Mouse (Mus musculus) liver, embryonic 14.5 days (tissue): ENCODE results near the gene Hacd4. TPM values are rescaled to one million over a fixed set of nuclear protein-coding genes. Genes with fewer than 3 reads are reported as not detected.

Experiments
- ATAC-seq: fragments of 200-750 bp; cut with Nextera tagmentation; 2 replicates; pipeline ENCODE4 v1.8.0; 2017; ENCODE audit warnings: moderate number of reproducible peaks, mild to moderate bottlenecking, moderate library complexity; ENCODE audit not compliant: insufficient read depth
- DNase-seq, 3 experiments: peaks; one replicate each; pipeline ENCODE4 v3.0.0-alpha.2; 2012 to 2013; ENCODE audit warnings: low read depth in 3 of 3, low spot score in 3 of 3
- H3K27ac ChIP-seq: fragments of 300-500 bp; sonication (generic); 2 replicates; pipeline ENCODE4 v1.5.1; 2014; ENCODE audit warnings: moderate library complexity, mild to moderate bottlenecking, control low read depth, inconsistent platforms
- H3K27me3 ChIP-seq: fragments of 300-500 bp; sonication (generic); 2 replicates; pipeline ENCODE4 v1.6.1; 2014; ENCODE audit warnings: mild to moderate bottlenecking, low read length, moderate library complexity; ENCODE audit not compliant: control insufficient read depth, insufficient read depth
- H3K36me3 ChIP-seq: fragments of 300-500 bp; sonication (generic); replicated peaks from 2 replicates; pipeline ENCODE4 v1.6.1; 2014; ENCODE audit warnings: low read depth; ENCODE audit not compliant: control insufficient read depth, insufficient read depth
- H3K4me1 ChIP-seq, 2 experiments: fragments of 200-500 bp in 1 of 2; fragments of 300-500 bp in 1 of 2; sonication (generic) in 1 of 2; replicated peaks; 2 replicates each; pipeline ENCODE4 v1.6.1; 2012 to 2014; ENCODE audit warnings: antibody characterized with exemption in 1 of 2, inconsistent platforms in 1 of 2, low read length in 1 of 2; ENCODE audit not compliant: control insufficient read depth in 2 of 2, insufficient read depth in 2 of 2
- H3K4me2 ChIP-seq: fragments of 300-500 bp; sonication (generic); 2 replicates; pipeline ENCODE4 v1.6.1; 2014; ENCODE audit warnings: low read depth, mild to moderate bottlenecking, control low read depth, moderate library complexity
- H3K4me3 ChIP-seq, 2 experiments: fragments of 200-500 bp in 1 of 2; fragments of 300-500 bp in 1 of 2; sonication (generic) in 1 of 2; 2 replicates each; pipeline ENCODE4 v1.5.1; 2012 to 2014; ENCODE audit warnings: low read depth in 2 of 2, low read length in 2 of 2, mild to moderate bottlenecking in 2 of 2, control low read depth in 1 of 2, inconsistent platforms in 1 of 2, moderate library complexity in 1 of 2; ENCODE audit not compliant: insufficient read depth in 1 of 2
- H3K9ac ChIP-seq: fragments of 300-500 bp; sonication (generic); replicated peaks from 2 replicates; pipeline ENCODE4 v1.6.1; 2014; ENCODE audit warnings: mild to moderate bottlenecking, control low read depth, moderate library complexity
- H3K9me3 ChIP-seq: fragments of 300-500 bp; sonication (generic); 2 replicates; pipeline ENCODE4 v1.6.1; 2016; ENCODE audit warnings: low read length, mixed read lengths; ENCODE audit not compliant: control insufficient read depth
- CTCF ChIP-seq: IDR thresholded peaks from 2 replicates; pipeline ENCODE4 v1.5.1; 2016; ENCODE audit warnings: antibody characterized with exemption, low read depth, control low read depth
- EP300 ChIP-seq: IDR thresholded peaks from 2 replicates; pipeline ENCODE4 v1.6.1; 2016; ENCODE audit warnings: antibody characterized with exemption, low read depth
- WGBS: fragments of 180-500 bp; shearing (Covaris S2); extraction: QIAGEN DNeasy Blood & Tissue Kit; methylation state at CpG from one replicate; pipeline ENCODE4 v1.1.7; 2014; ENCODE audit not compliant: insufficient replicate concordance; 5-methylcytosine and 5-hydroxymethylcytosine counted together
- polyA plus RNA-seq, 2 experiments: library from polyadenylated mRNA; depleted of rRNA in 1 of 2; stranded (reverse) in 1 of 2; unstranded in 1 of 2; fragments of >200 nt; fragmentation: Nextera tagmentation in 1 of 2; extraction: Ambion mirVana in 1 of 2; gene quantifications; 2 replicates each; pipeline versions ENCODE4 v1.2.1 to v1.2.3; 2012 to 2014

The Hacd4 gene
- polyA plus RNA-seq, 2 experiments: 1.2 to 4.6 TPM

GRCm38 (mm10) chr4:88419378-88419777 lies 19.4 kb downstream of the Hacd4 start:
- Histone ChIP-seq H3K9ac (no peak overlapping the region), H3K4me3 (no peak overlapping the region), H3K27me3 (no peaks in the 10 kb centered on the region), H3K27ac (no peak overlapping the region), H3K4me2 (no peak overlapping the region), H3K36me3 (no peaks in the 10 kb centered on the region), H3K9me3 (no peaks in the 10 kb centered on the region), H3K4me1 (no peaks in the 10 kb centered on the region; a peak in 1 of 4 replicates)
- TF ChIP-seq CTCF (no peak), EP300 (no peak)
- ATAC-seq (no peak), DNase-seq (no peak)
- 75% methylated on average over 5 of the region's 5 CpGs for WGBS

DNA sequence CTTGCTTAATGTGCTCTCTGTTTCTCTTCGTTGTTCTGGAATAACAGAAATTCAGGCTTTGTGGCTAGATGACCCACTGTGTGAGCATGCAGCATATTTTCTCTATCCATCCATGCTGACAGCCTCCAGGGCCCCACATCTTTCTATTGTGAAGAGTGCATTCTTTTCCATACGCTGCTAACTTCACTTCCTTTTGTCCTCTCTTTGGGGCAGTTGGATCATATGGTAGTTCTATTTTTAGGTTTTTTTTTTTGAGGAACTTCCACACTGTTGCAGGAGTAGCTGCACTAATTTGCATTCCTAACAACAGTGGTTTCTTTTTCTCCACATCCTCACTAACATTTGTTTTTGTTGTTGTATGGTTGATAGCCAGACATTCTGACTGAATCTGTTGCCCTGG lies 23.7 kb downstream of the Hacd4 start:
- H3K4me1 ChIP-seq: no peaks in the 10 kb centered on the region; a peak in 1 of 4 replicates
- no peaks in the 10 kb centered on the region for H3K27me3 ChIP-seq
- H3K9me3 ChIP-seq: no peaks in the 10 kb centered on the region
- WGBS: 37% methylated on average over 2 of the region's 2 CpGs
- TF ChIP-seq EP300 (no peak), CTCF (no peak)
- H3K9ac ChIP-seq: no peak overlapping the region
- H3K4me3 ChIP-seq: no peak overlapping the region
- no peak overlapping the region for H3K4me2 ChIP-seq
- H3K27ac ChIP-seq: no peak overlapping the region
- no peaks in the 10 kb centered on the region for H3K36me3 ChIP-seq
- DNase-seq (no peak), ATAC-seq (no peak)

DNA sequence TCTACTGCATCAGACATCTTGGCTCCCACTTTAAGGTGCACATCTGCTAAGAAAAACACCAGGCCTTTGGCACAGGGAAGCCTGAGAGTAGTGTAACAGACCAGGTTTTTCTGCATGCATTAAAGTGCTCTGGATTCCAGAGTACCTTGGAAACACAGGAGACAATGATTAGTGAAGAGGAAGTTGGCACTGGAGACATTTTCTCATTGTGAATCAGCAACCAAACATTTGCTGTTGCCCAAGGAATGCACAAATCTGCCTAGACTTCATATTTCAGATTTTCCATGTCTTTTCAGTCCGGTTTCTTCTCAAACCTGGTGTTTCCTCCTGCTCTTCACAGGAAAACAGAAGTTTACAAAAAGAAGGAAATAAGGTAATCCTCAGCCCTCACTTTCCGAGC lies 26.4 kb downstream of the Hacd4 start:
- DNase-seq (no peak), ATAC-seq (no peak)
- H3K27ac ChIP-seq: no peak overlapping the region
- no peak overlapping the region for H3K4me2 ChIP-seq
- 57% methylated on average over 2 of the region's 2 CpGs for WGBS
- TF ChIP-seq EP300 (no peak), CTCF (no peak)
- H3K36me3 ChIP-seq: no peaks in the 10 kb centered on the region
- peaks cover 0 to 2% of the 10 kb centered on the region in 2 experiments; a peak in 1 of 4 replicates for H3K4me1 ChIP-seq
- H3K27me3 ChIP-seq: no peaks in the 10 kb centered on the region
- no peaks in the 10 kb centered on the region for H3K9me3 ChIP-seq
- no peak overlapping the region for H3K4me3 ChIP-seq
- no peak overlapping the region for H3K9ac ChIP-seq

DNA sequence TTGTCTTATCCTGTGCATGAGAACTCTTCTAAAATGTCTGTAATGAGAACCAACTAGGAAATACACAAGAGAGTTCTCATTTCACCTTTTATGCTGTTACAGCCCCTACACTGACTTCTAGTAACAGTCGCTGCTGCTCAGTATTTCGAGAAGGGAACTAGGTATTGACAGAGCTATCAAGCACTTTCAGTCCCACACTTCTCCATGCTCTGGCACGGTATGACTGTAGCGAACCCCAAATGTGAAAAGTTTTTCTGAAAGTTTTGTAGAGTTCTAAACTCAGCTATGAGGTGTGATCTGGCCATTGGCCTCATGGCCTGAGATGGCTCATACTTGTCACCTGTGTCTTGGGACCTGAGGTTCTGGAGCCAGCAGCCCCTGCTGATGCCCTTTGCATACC lies 29.4 kb downstream of the Hacd4 start:
- no peak for DNase-seq
- no peak for TF ChIP-seq EP300
- no peak for TF ChIP-seq CTCF
- WGBS: 83% methylated on average over 4 of the region's 4 CpGs

GRCm38 (mm10) chr4:88406887-88407696 lies 31.6 kb downstream of the Hacd4 start:
- ATAC-seq (no peak), DNase-seq (peak in 2 of 3 experiments; percentile 1 to 9)
- TF ChIP-seq CTCF (no peak), EP300 (no peak)
- Histone ChIP-seq H3K4me2 (no peak overlapping the region), H3K27ac (no peak overlapping the region), H3K36me3 (no peaks in the 10 kb centered on the region), H3K4me3 (no peak overlapping the region), H3K27me3 (no peaks in the 10 kb centered on the region), H3K4me1 (0 out of 4 replicates have a peak, but pooled peaks cover 0 to 2% of the 10 kb centered on the region in 2 experiments), H3K9me3 (no peaks in the 10 kb centered on the region), H3K9ac (no peak overlapping the region)
- WGBS: 76% methylated on average over 4 of the region's 4 CpGs

More for the DNA sequence above, 29.4 kb downstream of the Hacd4 start:
- Histone ChIP-seq H3K4me1 (peaks cover 0 to 2% of the 10 kb centered on the region in 2 experiments; a peak in 1 of 4 replicates), H3K27ac (no peak overlapping the region), H3K27me3 (no peaks in the 10 kb centered on the region), H3K36me3 (no peaks in the 10 kb centered on the region), H3K4me2 (no peak overlapping the region), H3K4me3 (no peak overlapping the region), H3K9me3 (no peaks in the 10 kb centered on the region), H3K9ac (no peak overlapping the region)
- ATAC-seq: no peak
